Mouse (Mus musculus) layer of hippocampus, adult 2 months (tissue): ENCODE data around the gene Tmem104. TPM values are rescaled to one million over a fixed set of nuclear protein-coding genes. Genes with fewer than 3 reads are reported as not detected.

Source experiments
- DNase-seq, 2 experiments: peaks; one replicate each; pipeline ENCODE4 v3.0.0; 2022; ENCODE audit warnings: low spot score in 2 of 2
- H3K27ac ChIP-seq: fragments of 200-600 bp; 2 replicates; pipeline ENCODE4 v1.8.1; 2022
- H3K4me3 ChIP-seq: fragments of 200-600 bp; 2 replicates; pipeline ENCODE4 v1.8.1; 2022; ENCODE audit warnings: mild to moderate bottlenecking
- CTCF ChIP-seq: fragments of 200-600 bp; conservative IDR thresholded peaks from 2 replicates; pipeline ENCODE4 v1.8.1; 2022; ENCODE audit warnings: antibody characterized with exemption, mild to moderate bottlenecking, moderate library complexity
- total RNA-seq, 2 experiments: library from RNA; stranded (reverse); gene quantifications; 2 replicates each; pipeline ENCODE4 v1.2.3; 2021

The Tmem104 gene
- total RNA-seq, 2 experiments from 2014 or later: 18.1 to 20.1 TPM

DNA sequence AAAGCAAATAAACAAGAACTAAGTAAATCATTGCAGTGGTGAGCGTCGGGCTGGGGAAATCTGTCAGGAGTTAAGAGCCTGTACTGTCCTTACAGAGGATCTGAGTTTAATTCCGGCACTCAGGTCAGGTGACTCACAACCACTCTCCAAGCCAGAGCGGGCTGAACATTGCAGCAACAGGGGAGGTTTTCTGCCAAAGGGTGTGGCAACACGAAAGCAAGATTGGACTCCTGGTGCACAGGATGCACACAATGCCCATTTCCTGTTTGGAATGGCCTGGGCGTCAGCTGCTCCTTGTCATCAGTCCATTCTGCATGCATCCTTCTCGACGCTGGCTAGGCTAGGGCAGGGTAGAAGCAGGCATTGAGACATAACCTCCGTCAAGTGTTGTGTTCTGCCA lies 32.0 kb downstream of the Tmem104 start:
- TF ChIP-seq CTCF: no peak
- no peak overlapping the region for H3K27ac ChIP-seq
- DNase-seq: no peak
- no peak overlapping the region for H3K4me3 ChIP-seq

- no peak for DNase-seq
- no peak overlapping the region for H3K27ac ChIP-seq
- H3K4me3 ChIP-seq: no peak overlapping the region
- no peak for TF ChIP-seq CTCF
These were observed 32.4 kb downstream of the Tmem104 start for GRCm38 (mm10) chr11:115219685-115220084.

GRCm38 (mm10) chr11:115222077-115222476 lies 34.8 kb downstream of the Tmem104 start:
- Histone ChIP-seq H3K4me3 (no peak overlapping the region), H3K27ac (no peak overlapping the region)
- no peak for TF ChIP-seq CTCF
- no peak for DNase-seq

- Histone ChIP-seq H3K4me3 (no peak overlapping the region), H3K27ac (peak overlapping the region; percentile 87; the same call in 1 of the 2 replicates)
- DNase-seq: no peak
- no peak for TF ChIP-seq CTCF
These were observed 35.3 kb downstream of the Tmem104 start for GRCm38 (mm10) chr11:115222570-115222969.

GRCm38 (mm10) chr11:115223451-115223850 lies 36.2 kb downstream of the Tmem104 start:
- Histone ChIP-seq H3K27ac (peak overlapping the region; percentile 87), H3K4me3 (no peak overlapping the region)
- TF ChIP-seq CTCF: no peak
- DNase-seq: no peak

DNA sequence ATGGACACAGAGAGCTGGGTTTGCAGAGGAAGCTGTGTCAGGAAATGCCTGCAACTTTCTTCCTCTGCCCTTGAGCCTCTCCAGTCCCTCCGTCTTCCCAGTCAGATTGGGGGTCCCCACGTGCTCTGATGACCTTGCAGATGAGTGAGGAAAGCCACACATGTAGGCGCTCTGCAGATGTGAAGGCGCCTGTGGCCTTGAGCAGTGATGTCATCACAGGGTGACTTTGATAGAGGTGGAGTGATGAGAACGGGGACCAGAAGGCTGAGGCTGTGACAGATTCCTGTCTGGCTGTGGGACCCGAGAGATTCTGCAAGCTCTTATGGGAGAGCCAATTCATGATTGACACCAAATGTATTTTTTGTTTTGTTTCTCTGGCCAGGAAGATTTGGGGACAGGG lies 36.6 kb downstream of the Tmem104 start:
- H3K27ac ChIP-seq: peak overlapping the region; percentile 87
- TF ChIP-seq CTCF: no peak
- no peak overlapping the region for H3K4me3 ChIP-seq
- DNase-seq: no peak

DNA sequence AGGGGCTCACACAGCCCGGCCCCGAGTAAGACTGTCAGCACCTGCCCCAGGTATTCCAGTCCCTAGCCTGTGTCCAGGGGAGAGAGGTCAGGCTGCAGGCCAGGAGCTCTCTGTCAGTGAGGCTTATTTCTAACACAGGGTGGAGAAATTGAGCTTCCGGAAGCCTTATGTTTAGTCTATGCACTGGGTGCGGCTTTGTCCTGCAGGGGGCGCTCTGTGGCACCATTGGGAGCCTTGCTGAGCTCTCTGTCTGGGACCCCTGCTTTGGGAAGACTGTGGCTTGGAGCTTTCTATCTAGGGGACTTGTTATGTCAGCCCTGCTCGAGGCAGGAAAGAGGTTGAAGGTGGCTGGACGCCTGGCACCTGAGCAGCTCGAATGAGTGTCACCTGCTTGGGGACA lies 37.6 kb downstream of the Tmem104 start:
- DNase-seq: peak in 1 of 2 experiments; percentile 68
- Histone ChIP-seq H3K4me3 (no peak overlapping the region), H3K27ac (peak overlapping the region; percentile 87)
- TF ChIP-seq CTCF: peak; percentile 81

DNA sequence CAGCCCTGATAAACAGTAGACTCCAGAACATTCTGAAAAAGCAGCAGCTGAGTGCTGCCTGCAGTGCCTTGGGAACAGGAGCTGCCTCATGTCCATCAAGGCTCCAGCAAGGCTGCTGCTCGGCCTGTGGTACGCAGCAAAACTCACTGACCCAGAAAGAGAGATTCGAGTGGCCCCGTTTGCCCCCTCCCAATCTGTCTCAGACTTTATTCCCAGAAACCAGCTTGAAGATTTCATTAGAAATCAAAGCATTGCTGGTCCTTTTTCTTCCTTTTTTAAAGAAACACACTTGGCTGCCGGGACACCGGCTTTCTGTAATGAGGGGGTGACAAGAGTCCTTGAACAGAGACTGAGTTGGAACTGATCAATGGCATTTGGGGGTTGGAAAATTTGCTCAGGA lies 38.0 kb downstream of the Tmem104 start:
- Histone ChIP-seq H3K4me3 (no peak overlapping the region), H3K27ac (peak overlapping the region; percentile 87)
- TF ChIP-seq CTCF: no peak
- DNase-seq: peak in 1 of 2 experiments; percentile 56

- peak in 1 of 2 experiments; percentile 19 for DNase-seq
- TF ChIP-seq CTCF: no peak
- Histone ChIP-seq H3K27ac (peak overlapping the region; percentile 87), H3K4me3 (no peak overlapping the region)
These were observed 39.7 kb downstream of the Tmem104 start for GRCm38 (mm10) chr11:115226811-115227491.

- H3K4me3 ChIP-seq: no peak overlapping the region
- no peak for DNase-seq
- peak overlapping the region; percentile 87 for H3K27ac ChIP-seq
- TF ChIP-seq CTCF: no peak
These were observed 40.4 kb downstream of the Tmem104 start for GRCm38 (mm10) chr11:115227640-115228039.

DNA sequence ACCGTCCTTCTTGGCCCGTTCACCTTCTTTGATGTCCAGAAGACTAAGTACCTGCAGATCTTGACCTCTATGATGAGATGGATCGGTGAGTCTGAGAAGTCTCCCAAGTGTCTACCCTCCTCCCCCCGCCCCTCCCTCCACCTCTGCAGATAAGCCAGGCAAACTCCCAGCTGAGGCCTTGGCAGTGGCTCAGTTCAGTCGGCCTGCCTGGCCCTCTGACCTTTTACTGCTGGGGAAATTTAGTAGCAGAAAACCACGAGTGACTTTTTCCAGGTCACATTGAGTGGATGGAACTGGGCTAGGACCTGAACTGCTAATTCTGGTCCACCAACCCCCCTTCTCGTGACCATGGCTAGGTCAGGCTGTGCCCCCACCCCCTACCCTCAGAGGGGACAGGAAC lies 41.1 kb downstream of the Tmem104 start:
- Histone ChIP-seq H3K27ac (peak overlapping the region; percentile 87), H3K4me3 (no peak overlapping the region)
- TF ChIP-seq CTCF: no peak
- no peak for DNase-seq

GRCm38 (mm10) chr11:115229021-115229930 lies 42.0 kb downstream of the Tmem104 start:
- no peak for DNase-seq
- Histone ChIP-seq H3K27ac (peak overlapping the region; percentile 53), H3K4me3 (no peak overlapping the region)
- no peak for TF ChIP-seq CTCF

DNA sequence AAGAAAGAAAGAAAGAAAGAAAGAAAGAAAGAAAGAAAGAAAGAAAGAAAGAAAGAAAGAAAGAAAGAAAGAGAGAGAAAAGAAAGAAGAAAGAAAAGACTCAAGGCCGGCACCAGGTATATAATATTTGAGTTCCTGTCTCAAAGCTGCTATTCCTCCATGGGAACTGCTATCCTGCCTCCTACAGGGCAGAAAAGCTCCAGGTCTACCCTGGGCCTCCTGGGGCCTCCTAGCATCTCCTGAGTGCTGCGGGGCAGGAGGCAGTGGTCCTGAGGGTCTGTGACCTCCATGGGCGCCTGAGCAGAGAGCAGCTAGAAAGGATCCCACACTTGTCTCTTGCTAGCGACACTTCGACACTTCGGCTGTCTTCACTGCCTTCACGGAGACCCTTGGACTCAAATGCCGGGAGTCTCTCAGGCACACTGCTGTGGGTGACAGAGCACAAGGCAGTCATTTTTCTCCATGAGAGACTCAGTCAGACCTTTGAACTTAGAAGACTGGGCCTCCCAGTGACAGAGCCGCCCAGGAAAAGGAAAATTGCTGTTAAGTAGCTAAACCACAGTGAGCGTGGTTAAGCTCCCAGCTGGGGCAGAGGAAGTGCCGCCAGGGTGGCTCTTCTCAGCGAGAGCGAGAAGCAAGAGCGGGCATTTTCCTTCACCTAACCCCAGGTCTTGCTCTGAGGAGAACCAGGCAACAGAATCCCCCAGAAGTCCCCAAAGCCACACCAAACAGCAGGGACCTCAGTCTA lies 44.1 kb downstream of the Tmem104 start:
- H3K4me3 ChIP-seq: no peak overlapping the region
- H3K27ac ChIP-seq: peak overlapping the region; percentile 91
- DNase-seq: no peak
- no peak for TF ChIP-seq CTCF
